8 mouse cellular contexts compared by ENCODE assay signal in genomic region chr7:143459332-143460211, GRCm38 (mm10). TPM values are rescaled to one million over a fixed set of nuclear protein-coding genes. Genes with fewer than 3 reads are reported as not detected.
DNase-seq lines count a peak whose midpoint lies in the region; ATAC-seq lines count a peak whose summit lies in the region.

No protein-coding gene starts in this region.

- DNase-seq in CD4-positive, CD25-positive, alpha-beta regulatory T cell, adult 2 months (ENCODE audit: low read depth, low spot score): peak; percentile 32
- DNase-seq in adrenal gland, postnatal 10 days: peak; percentile 70
- peak; percentile 67 for DNase-seq in gastrocnemius, postnatal 14 days
- peak; percentile 24 for DNase-seq in induced T-regulatory cell, adult 2 months (ENCODE audit: low read depth)
- peak; percentile 72 for DNase-seq in lung, postnatal 10 days
- no peak for DNase-seq in natural killer cell, adult 2 months (ENCODE audit: low spot score in 2 of 2)

- intact Hi-C loops in gastrocnemius, postnatal 14 days (cut with DNase I; ENCODE audit: low total_unique reads): no loop called here

- ATAC-seq in CD4-positive, CD25-positive, alpha-beta regulatory T cell, adult 4 months: no peak
- no peak for ATAC-seq in cerebellum, adult (ENCODE audit: insufficient number of reproducible peaks, low FRiP score, low TSS enrichment)

RNA-seq across cellular contexts. Expression of gene Cdkn1c, which starts 1.3 kb away (rescaled TPM):
- polyA plus RNA-seq in CD4-positive, CD25-positive, alpha-beta regulatory T cell, adult 4 months (2017; shearing (Covaris generic)): 1 to 10 TPM in 1 of 2 experiments, under 1 TPM in 1; 0.87 to 1.3 TPM
- total RNA-seq in adrenal gland, postnatal 10 days (2021): 100 to 1,000 TPM; 386 to 453 TPM
- total RNA-seq in gastrocnemius, postnatal 14 days (2021): 100 to 1,000 TPM; 565 to 617 TPM

RNA-seq across cellular contexts. Expression of gene Slc22a18, which starts 14.0 kb away (rescaled TPM):
- not detected for polyA plus RNA-seq in CD4-positive, CD25-positive, alpha-beta regulatory T cell, adult 4 months (2017; shearing (Covaris generic))
- total RNA-seq in adrenal gland, postnatal 10 days (2021): 10 to 100 TPM in 1 of 2 experiments, 1 to 10 TPM in 1; 6.5 to 15.0 TPM
- total RNA-seq in gastrocnemius, postnatal 14 days (2021): under 1 TPM; 0.31 to 0.35 TPM

RNA-seq across cellular contexts. Expression of gene Phlda2, which starts 43.4 kb away (rescaled TPM):
- under 1 TPM in 1 of 2 experiments, not detected in 1; 0.58 TPM for polyA plus RNA-seq in CD4-positive, CD25-positive, alpha-beta regulatory T cell, adult 4 months (2017; shearing (Covaris generic))
- total RNA-seq in adrenal gland, postnatal 10 days (2021): under 1 TPM in 1 of 2 experiments, not detected in 1; 0.82 TPM
- not detected for total RNA-seq in gastrocnemius, postnatal 14 days (2021)

Comparison
In these comparisons a context has a peak if more than half of its experiments do, and no peak if none do; other contexts are left out.
1. DNase-seq: peak in CD4-positive, CD25-positive, alpha-beta regulatory T cell, adult 2 months (single experiment), adrenal gland, postnatal 10 days (single experiment), gastrocnemius, postnatal 14 days (single experiment), induced T-regulatory cell, adult 2 months (single experiment) and lung, postnatal 10 days (single experiment); none in natural killer cell, adult 2 months (0 of 2).
2. RNA of gene Slc22a18, which starts 14.0 kb away (total RNA-seq): 6.5 to 15.0 TPM in adrenal gland, postnatal 10 days; 0.31 to 0.35 TPM in gastrocnemius, postnatal 14 days; every median in the first group is over 4 times any median in the second.